Comparison of ENCODE assay signal across 22 mouse cellular contexts in genomic region chr9:59226361-59226760, GRCm38 (mm10).
DNase-seq lines count a peak whose midpoint lies in the region; TF ChIP-seq lines count a peak whose summit lies in the region.
"Had no signal": no experiment of that assay in that cellular context is flagged by ENCODE, and none has a peak within 500 bp of the region (broad histone marks: within the 10 kb centered on the region; RNA-seq: fewer than 3 reads in every experiment).

No protein-coding gene starts in this region.

- no peak overlapping the region for H3K4me3 ChIP-seq in left cerebral cortex, adult 2 months
- H3K4me3 ChIP-seq: embryonic facial prominence, embryonic 15.5 days; forebrain, embryonic 15.5 days; heart, embryonic 12.5 days; heart, embryonic 15.5 days; hindbrain, embryonic 10.5 days; hindbrain, embryonic 13.5 days had no signal

- H3K27ac ChIP-seq in left cerebral cortex, adult 2 months, result no peak overlapping the region
- H3K27ac ChIP-seq: embryonic facial prominence, embryonic 15.5 days; forebrain, embryonic 15.5 days; heart, embryonic 15.5 days; hindbrain, embryonic 10.5 days; hindbrain, embryonic 13.5 days had no signal

- peak; percentile 10 for DNase-seq in adrenal gland, adult 2 months
- DNase-seq in adrenal gland, adult 8-10 months, result no peak
- peak; percentile 43 to 55 for DNase-seq in cerebellum, postnatal 14 days
- DNase-seq in cerebellum, adult 8-10 months, result no peak
- peak; percentile 32 for DNase-seq in left cerebral cortex, postnatal 4 days
- DNase-seq in left cerebral cortex, adult 2 months (ENCODE audit: extremely low spot score in 1 of 2, low spot score in 2 of 2), result no peak
- DNase-seq: B cell, adult 2 months; cerebellum, adult 11 months; cerebellum, adult 2 months; cerebellum, postnatal 25 days; embryo, embryonic 11 days; gastrocnemius, postnatal 25 days; heart, adult 18-20 months; heart, postnatal 10 days; heart, postnatal 36 days; kidney, adult 2 months had no signal

- TF ChIP-seq CTCF in left cerebral cortex, adult 2 months (IDR thresholded peaks at IDR 0.05), result no peak

- intact Hi-C loops in left cerebral cortex, postnatal 4 days (cut with DNase I), result no loop called here
- intact Hi-C loops in left cerebral cortex, adult 2 months (cut with DNase I), result no loop called here

Comparison
In these comparisons a context has a peak if more than half of its experiments do, and no peak if none do; other contexts are left out.
1. DNase-seq: peak in adrenal gland, adult 2 months (single experiment), cerebellum, postnatal 14 days (2 of 2) and left cerebral cortex, postnatal 4 days (single experiment); none in adrenal gland, adult 8-10 months (single experiment), cerebellum, adult 8-10 months (single experiment) and left cerebral cortex, adult 2 months (0 of 2).